Mouse (Mus musculus) c-Kit-positive CD71-positive TER-119-positive erythroid progenitor cells, embryonic 14.5 days (primary cell): ENCODE measurements around the gene 1700009N14Rik.

Experiments used
- DNase-seq: peaks from one replicate; pipeline ENCODE4 v3.0.0-alpha.2; 2013; ENCODE audit warnings: low spot score

Gene 1700009N14Rik

GRCm38 (mm10) chr4:39450069-39450468 lies at the start of gene 1700009N14Rik:
Gene 1700009N14Rik (plus strand): TSS chr4:39450295.
- no peak for DNase-seq

GRCm38 (mm10) chr4:39437870-39438367 lies 12.2 kb upstream of the 1700009N14Rik start:
- no peak for DNase-seq

- DNase-seq, result no peak
Measured at GRCm38 (mm10) chr4:39474291-39474690, 24.2 kb downstream of the 1700009N14Rik start.

GRCm38 (mm10) chr4:39486393-39486792 lies 36.3 kb downstream of the 1700009N14Rik start:
- no peak for DNase-seq

- DNase-seq, result no peak
Measured at GRCm38 (mm10) chr4:39493596-39493995, 43.5 kb downstream of the 1700009N14Rik start.

- DNase-seq, result no peak
Measured at GRCm38 (mm10) chr4:39495875-39496274, 45.8 kb downstream of the 1700009N14Rik start.
